Mouse (Mus musculus) neural tube, embryonic 15.5 days (tissue): ENCODE data around the gene Ccdc159. TPM values are rescaled to one million over a fixed set of nuclear protein-coding genes. Genes with fewer than 3 reads are reported as not detected.
A peak's percentile ranks its signal among the peaks of the same experiment; 100 is the strongest.

ENCODE experiments used
- ATAC-seq: fragments of 200-750 bp; cut with Nextera tagmentation; 2 replicates; pipeline ENCODE4 v1.8.0; 2017; ENCODE audit warnings: mild to moderate bottlenecking, moderate TSS enrichment, moderate library complexity; ENCODE audit not compliant: low FRiP score
- H3K27ac ChIP-seq: fragments of 300-500 bp; sonication (generic); replicated peaks from 2 replicates; pipeline ENCODE4 v1.5.1; 2015; ENCODE audit warnings: mild to moderate bottlenecking, inconsistent platforms
- H3K27me3 ChIP-seq: fragments of 300-500 bp; sonication (generic); replicated peaks from 2 replicates; pipeline ENCODE4 v1.6.1; 2015; ENCODE audit warnings: inconsistent platforms
- H3K36me3 ChIP-seq: fragments of 300-500 bp; sonication (generic); 2 replicates; pipeline ENCODE4 v1.6.1; 2015; ENCODE audit warnings: inconsistent platforms
- H3K4me1 ChIP-seq: fragments of 300-500 bp; sonication (generic); 2 replicates; pipeline ENCODE4 v1.6.1; 2015; ENCODE audit warnings: inconsistent platforms
- H3K4me2 ChIP-seq: fragments of 300-500 bp; sonication (generic); 2 replicates; pipeline ENCODE4 v1.6.1; 2015; ENCODE audit warnings: inconsistent platforms, mild to moderate bottlenecking, moderate library complexity
- H3K4me3 ChIP-seq: fragments of 300-500 bp; sonication (generic); replicated peaks from 2 replicates; pipeline ENCODE4 v1.5.1; 2015; ENCODE audit warnings: mild to moderate bottlenecking, inconsistent platforms
- H3K9ac ChIP-seq: fragments of 300-500 bp; sonication (generic); replicated peaks from 2 replicates; pipeline ENCODE4 v1.6.1; 2015; ENCODE audit warnings: mild to moderate bottlenecking, inconsistent platforms
- H3K9me3 ChIP-seq: fragments of 300-500 bp; sonication (generic); replicated peaks from 2 replicates; pipeline ENCODE4 v1.6.1; 2016; ENCODE audit warnings: inconsistent platforms
- WGBS: fragments of 180-500 bp; shearing (Covaris S2); methylation state at CpG from one replicate; pipeline ENCODE4 v1.1.7; 2015; ENCODE audit warnings: mixed read lengths; 5-methylcytosine and 5-hydroxymethylcytosine counted together
- polyA plus RNA-seq: library from polyadenylated mRNA; unstranded; fragments of >200 nt; fragmentation: Nextera tagmentation; extraction: Ambion mirVana; gene quantifications from 2 replicates; pipeline ENCODE4 v1.2.1, GENCODE M21; 2015

Gene Ccdc159
- polyA plus RNA-seq, result 8.9 and 10.0 TPM in 2 replicates

DNA sequence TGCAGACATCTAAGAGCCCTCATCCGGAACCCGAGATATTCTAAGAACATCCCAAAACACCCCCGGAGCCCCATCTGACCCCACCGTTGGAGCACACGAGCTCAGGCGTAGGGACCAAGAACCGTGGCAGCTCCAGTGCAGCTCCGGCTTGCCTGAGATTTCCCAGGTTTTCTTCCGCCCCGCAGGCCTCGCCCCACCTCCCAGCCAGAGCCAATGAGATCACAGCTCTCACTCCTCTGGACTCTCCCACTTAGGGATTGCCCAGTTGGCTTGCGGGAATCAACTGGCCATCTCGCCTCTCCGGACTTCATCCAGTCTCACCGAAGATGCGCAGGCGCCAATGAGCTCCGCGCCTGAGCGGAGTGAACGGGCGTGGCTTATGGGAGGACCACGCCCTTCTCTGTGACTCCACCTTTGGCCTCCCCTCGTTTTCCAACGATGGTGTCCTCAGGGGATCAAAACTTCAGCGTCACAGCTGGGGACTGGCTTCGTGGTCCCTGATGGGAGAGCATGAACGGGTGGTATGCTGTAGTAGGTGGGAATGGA, at the start of gene Ccdc159, which contains the start of gene Tmem205:
Gene Ccdc159 (plus strand): TSS at position 264 of the 546 bp plus-strand sequence.
Gene Tmem205 (minus strand): TSS at position 349 of the 546 bp plus-strand sequence.
- peak within 1 kb of the TSS; percentile 71 for H3K9ac ChIP-seq
- H3K36me3 ChIP-seq, result no peaks in the 10 kb centered on the region
- under 1% methylated on average over 28 of the region's 28 CpGs for WGBS
- peak; percentile 96 for ATAC-seq
- no peaks in the 10 kb centered on the region for H3K9me3 ChIP-seq
- H3K4me1 ChIP-seq, result peaks cover 18% of the 10 kb centered on the region
- H3K4me3 ChIP-seq, result peak within 1 kb of the TSS; percentile 52
- peak within 1 kb of the TSS; percentile 80 for H3K27ac ChIP-seq
- H3K4me2 ChIP-seq, result peak within 1 kb of the TSS; percentile 59
- H3K27me3 ChIP-seq, result no peaks in the 10 kb centered on the region

DNA sequence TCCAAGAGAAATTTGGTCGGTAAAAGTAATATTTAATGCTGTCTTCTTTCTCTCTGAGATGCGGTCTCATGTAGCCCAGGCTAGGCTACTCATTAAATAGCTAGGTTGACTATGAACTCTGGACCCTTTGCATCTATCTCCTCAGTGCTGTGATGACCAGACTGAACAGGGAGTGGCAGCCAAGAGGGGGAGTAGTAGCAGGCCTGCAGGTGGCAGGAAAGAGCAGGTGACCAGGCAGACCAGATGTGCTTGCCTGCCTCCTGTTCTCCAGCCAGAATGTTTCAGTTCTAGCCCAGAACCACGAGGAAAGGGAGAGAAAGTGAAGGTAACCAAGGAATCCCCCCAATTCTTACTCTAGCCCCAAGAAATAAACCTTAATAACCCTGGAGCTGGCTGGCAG, 38.0 kb upstream of the Ccdc159 start:
- 0 out of 2 replicates have a peak, but pooled peaks cover 3% of the 10 kb centered on the region for H3K27me3 ChIP-seq
- 56% methylated on average over 3 of the region's 3 CpGs for WGBS
- no peak for ATAC-seq

DNA sequence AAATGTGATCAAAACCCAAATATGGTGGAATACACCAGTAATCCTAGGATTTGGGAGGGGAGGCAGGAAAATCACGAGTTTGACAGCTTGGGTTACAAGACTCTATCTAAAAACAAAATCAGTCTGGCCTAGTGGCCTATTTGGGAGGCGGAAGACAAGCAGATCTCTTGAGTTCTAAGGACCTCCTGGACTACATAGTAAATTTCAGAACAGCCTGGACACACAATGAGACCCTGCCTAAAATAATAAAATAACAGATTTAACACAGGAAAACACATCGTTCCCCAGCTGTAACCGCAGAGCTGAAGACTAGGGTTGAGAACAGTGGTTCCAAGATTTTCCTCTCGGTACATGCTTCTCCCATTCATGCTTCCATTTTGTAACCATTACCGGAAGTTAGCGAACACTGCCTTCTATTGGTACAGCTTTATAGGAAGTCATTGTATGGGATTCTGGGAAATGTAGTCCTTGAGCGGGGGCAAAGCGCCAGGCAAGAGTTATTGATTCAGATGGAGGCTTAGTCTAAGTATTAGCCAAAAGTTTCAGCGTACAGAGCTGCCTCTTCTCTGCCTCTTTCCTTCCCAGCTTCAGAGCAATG, 25.9 kb upstream of the Ccdc159 start:
- Histone ChIP-seq H3K27ac (peak overlapping the region; percentile 74), H3K9ac (peak overlapping the region; percentile 28; the same call in 1 of the 2 replicates)

More for the DNA sequence above, 38.0 kb upstream of the Ccdc159 start:
- H3K4me3 ChIP-seq, result no peak overlapping the region
- no peak overlapping the region for H3K27ac ChIP-seq
- no peaks in the 10 kb centered on the region for H3K36me3 ChIP-seq
- no peak overlapping the region for H3K4me2 ChIP-seq
- no peaks in the 10 kb centered on the region for H3K4me1 ChIP-seq
- no peak overlapping the region for H3K9ac ChIP-seq
- H3K9me3 ChIP-seq, result no peaks in the 10 kb centered on the region

DNA sequence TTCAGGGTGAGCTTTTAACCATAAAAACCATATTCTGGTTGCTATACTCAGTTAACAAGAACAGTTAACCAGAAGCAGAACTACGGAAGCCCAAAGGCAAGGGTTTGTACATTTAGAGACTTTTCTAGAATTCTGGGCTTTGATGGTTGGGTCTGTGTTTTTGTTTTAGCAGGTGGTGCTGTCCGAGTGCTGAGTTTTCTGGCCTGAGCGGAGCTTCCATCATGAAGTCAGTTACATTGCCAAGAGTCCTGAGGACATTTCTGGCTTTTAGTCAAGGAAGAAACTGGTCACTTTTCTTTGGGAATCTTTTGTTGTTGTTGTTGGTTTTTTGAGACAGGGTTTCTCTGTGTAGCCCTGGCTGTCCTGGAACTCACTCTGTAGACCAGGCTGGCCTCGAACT, 23.2 kb upstream of the Ccdc159 start:
- H3K4me3 ChIP-seq, result no peak overlapping the region
- no peak for ATAC-seq
- no peak overlapping the region for H3K9ac ChIP-seq
- no peaks in the 10 kb centered on the region for H3K36me3 ChIP-seq
- no peak overlapping the region for H3K27ac ChIP-seq
- H3K27me3 ChIP-seq, result peaks cover 18% of the 10 kb centered on the region
- H3K9me3 ChIP-seq, result no peaks in the 10 kb centered on the region
- H3K4me2 ChIP-seq, result no peak overlapping the region
- H3K4me1 ChIP-seq, result peaks cover 7% of the 10 kb centered on the region
- WGBS, result 90% methylated on average over 4 of the region's 4 CpGs

More for the DNA sequence above, 25.9 kb upstream of the Ccdc159 start:
- Histone ChIP-seq H3K27me3 (peaks cover 21% of the 10 kb centered on the region), H3K4me1 (peaks cover 7% of the 10 kb centered on the region), H3K9me3 (no peaks in the 10 kb centered on the region), H3K36me3 (no peaks in the 10 kb centered on the region), H3K4me3 (peak overlapping the region; percentile 45), H3K4me2 (peak overlapping the region; percentile 59)
- peak; percentile 83 for ATAC-seq
- 16% methylated on average over 10 of the region's 10 CpGs for WGBS

DNA sequence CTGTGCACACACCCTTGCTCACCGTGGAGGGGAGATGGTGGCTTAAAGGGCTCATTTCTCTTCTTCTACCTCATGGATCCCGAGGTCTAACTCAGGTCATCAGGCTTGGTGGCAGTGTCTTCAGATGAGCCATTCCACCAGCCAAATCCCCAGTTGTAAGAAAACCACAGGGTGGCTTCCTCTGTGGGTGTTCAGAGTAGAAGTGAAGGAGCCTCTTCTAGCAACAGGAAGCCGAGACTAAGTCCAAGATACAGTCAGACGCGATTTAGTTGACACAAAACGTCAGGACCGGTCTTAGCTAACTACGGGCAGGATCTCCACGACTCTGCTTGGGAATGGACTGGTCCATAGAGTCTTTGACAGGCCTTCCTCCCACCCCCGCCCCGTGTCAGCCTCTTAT, 19.1 kb upstream of the Ccdc159 start:
- Histone ChIP-seq H3K4me2 (no peak overlapping the region), H3K9ac (no peak overlapping the region), H3K4me3 (no peak overlapping the region), H3K36me3 (peaks cover 2% of the 10 kb centered on the region; the same call in 1 of the 2 replicates), H3K27me3 (peaks cover 10% of the 10 kb centered on the region), H3K27ac (no peak overlapping the region), H3K4me1 (no peaks in the 10 kb centered on the region), H3K9me3 (no peaks in the 10 kb centered on the region)
- 83% methylated on average over 11 of the region's 11 CpGs for WGBS
- ATAC-seq, result no peak

DNA sequence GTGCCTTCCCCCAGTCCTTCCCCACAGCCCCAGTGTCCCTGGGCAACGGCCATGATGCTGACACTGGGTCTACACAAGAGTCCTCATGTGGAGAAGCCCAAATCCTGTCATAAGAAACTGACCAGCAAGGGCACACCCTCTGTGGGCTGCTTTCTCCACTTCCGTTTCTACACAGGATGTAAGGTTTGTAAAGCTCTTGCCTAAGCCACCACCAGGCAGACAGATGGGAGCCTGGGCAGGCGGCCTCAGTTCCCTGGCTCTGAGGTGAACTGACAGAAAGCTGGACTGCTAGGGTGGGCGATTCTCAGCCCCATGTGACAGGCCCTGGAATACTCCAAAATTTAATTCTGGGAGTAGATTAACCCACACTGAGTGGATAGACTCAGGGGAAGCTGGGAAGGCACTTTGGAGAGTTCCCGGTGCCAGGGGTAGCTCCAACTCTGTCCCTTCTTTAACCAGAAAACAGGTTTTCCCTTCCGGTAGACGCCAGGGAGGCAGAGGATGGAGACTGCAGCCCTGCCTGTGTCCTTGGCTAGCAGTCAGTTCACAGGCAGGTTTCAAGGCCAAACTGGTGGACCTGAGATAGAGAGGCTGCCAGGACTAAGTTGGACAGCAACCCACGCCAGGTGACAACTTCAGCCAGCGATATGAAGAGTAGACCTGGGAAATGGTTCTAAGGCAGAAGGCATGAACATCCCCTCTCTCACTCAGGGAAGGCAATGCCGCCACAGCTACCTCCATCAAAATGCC, 17.6 kb upstream of the Ccdc159 start:
- ATAC-seq, result no peak
- Histone ChIP-seq H3K9ac (no peak overlapping the region), H3K4me2 (no peak overlapping the region), H3K9me3 (no peaks in the 10 kb centered on the region), H3K27ac (no peak overlapping the region), H3K4me3 (no peak overlapping the region), H3K36me3 (peaks cover 9% of the 10 kb centered on the region), H3K27me3 (0 out of 2 replicates have a peak, but pooled peaks cover 4% of the 10 kb centered on the region), H3K4me1 (no peaks in the 10 kb centered on the region)
- WGBS, result 82% methylated on average over 10 of the region's 10 CpGs

DNA sequence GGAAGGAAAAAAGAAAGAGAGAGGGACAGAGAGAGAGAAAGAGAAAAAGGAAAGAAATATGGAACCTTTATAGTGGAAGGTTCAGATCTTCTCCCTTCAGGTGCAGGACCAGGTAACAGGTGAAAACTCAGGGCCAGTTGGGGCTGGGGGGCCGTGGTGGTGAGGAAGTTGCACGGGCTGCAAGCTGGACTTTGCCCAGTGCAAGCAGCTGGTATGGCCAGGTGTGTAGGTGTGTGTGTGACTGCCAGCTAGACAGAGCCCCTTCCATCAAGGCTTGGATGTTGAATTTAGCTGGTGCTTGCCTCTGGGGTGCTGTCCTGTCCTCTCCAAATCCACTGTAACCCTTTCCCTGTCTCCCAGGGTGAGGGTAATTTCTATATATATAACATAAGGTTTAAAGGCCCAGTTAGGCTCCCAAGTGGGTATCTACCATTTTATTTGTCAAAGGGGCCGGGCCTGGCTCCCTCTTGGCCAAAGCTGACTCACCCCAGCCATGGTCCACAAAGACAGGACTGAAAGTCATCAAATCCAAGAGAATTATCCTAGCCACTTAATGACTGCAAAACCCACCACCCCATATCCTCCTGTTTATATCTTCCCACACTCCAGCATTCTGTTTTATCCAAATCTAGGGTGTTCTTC, 10.3 kb upstream of the Ccdc159 start:
- H3K27ac ChIP-seq, result peak overlapping the region; percentile 71
- 0 out of 2 replicates have a peak, but pooled peaks cover 3% of the 10 kb centered on the region for H3K27me3 ChIP-seq
- peak overlapping the region; percentile 87 for H3K4me2 ChIP-seq
- H3K36me3 ChIP-seq, result peaks cover 11% of the 10 kb centered on the region
- peak overlapping the region; percentile 65 for H3K9ac ChIP-seq
- no peaks in the 10 kb centered on the region for H3K9me3 ChIP-seq
- WGBS, result 68% methylated on average over 3 of the region's 3 CpGs
- ATAC-seq, result no peak
- peak overlapping the region; percentile 68 for H3K4me3 ChIP-seq
- peaks cover 15% of the 10 kb centered on the region for H3K4me1 ChIP-seq

DNA sequence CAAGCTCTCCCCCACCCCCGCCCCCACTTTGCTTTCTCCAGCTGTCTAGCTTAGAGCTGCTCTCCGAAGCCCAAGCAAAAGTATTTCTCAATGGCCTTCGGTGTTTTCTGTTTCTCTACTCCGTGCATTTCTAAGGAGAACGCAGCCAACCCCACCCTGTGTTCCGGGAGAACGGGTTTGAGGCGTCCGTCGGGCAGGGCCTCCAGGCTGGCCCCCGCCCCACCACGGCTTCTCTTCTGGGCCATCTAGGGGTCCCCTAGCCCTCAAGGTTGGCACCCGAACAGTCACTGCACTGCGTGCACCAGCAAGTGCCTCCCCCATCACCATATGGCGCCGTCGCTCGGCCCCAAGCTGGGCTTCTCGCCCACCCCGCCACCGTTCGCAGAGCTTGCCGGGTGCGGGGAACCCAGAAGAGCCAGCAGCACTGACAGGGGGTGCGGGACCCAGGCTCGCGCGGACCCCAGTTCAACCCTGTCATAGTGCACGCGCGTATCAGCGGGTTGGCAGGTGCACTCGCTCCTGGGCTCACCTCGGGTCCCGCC, 9.7 kb upstream of the Ccdc159 start:
- Histone ChIP-seq H3K4me2 (peak overlapping the region; percentile 87), H3K4me3 (peak overlapping the region; percentile 68), H3K27me3 (0 out of 2 replicates have a peak, but pooled peaks cover 3% of the 10 kb centered on the region), H3K36me3 (peaks cover 11% of the 10 kb centered on the region), H3K9me3 (no peaks in the 10 kb centered on the region), H3K9ac (peak overlapping the region; percentile 65), H3K27ac (peak overlapping the region; percentile 71), H3K4me1 (peaks cover 15% of the 10 kb centered on the region)
- WGBS, result 2% methylated on average over 35 of the region's 35 CpGs
- peak; percentile 79 for ATAC-seq

DNA sequence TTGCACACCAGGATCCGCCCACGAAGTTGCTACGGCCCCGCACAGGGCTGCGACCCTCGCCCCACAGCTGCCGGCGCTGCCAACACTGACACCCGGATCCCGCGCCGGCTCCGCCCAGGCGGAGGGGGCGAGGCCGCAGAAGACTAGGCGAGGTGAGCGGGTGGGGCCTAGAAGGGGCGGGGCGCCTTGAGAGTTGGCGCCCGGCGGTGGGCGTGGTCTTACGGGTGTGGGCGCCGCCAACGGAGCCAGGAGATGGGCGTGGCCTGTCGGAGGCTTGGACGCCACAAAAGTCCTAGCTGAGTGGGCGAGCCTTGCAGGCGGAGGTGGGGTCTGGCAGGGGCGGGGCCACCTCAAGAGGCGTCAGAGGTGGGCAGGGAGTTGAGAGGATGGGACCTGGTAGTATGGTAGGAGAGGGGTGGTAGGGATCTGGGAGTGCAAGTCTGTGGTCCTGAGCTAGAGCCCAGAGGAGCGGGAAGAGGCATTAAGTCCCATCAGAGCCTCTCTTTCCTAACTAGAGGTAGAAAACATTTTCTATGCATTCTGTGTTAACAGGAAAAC, 9.2 kb upstream of the Ccdc159 start, which contains the start of gene Rab3d:
Gene Rab3d (minus strand): TSS at position 158 of the 558 bp plus-strand sequence.
- Histone ChIP-seq H3K27me3 (0 out of 2 replicates have a peak, but pooled peaks cover 3% of the 10 kb centered on the region), H3K4me1 (peaks cover 15% of the 10 kb centered on the region), H3K9me3 (no peaks in the 10 kb centered on the region), H3K4me3 (peak within 1 kb of the TSS; percentile 68), H3K36me3 (peaks cover 11% of the 10 kb centered on the region), H3K27ac (peak within 1 kb of the TSS; percentile 71), H3K9ac (peak within 1 kb of the TSS; percentile 65), H3K4me2 (peak within 1 kb of the TSS; percentile 87)
- WGBS, result under 1% methylated on average over 36 of the region's 36 CpGs
- ATAC-seq, result peak; percentile 90

DNA sequence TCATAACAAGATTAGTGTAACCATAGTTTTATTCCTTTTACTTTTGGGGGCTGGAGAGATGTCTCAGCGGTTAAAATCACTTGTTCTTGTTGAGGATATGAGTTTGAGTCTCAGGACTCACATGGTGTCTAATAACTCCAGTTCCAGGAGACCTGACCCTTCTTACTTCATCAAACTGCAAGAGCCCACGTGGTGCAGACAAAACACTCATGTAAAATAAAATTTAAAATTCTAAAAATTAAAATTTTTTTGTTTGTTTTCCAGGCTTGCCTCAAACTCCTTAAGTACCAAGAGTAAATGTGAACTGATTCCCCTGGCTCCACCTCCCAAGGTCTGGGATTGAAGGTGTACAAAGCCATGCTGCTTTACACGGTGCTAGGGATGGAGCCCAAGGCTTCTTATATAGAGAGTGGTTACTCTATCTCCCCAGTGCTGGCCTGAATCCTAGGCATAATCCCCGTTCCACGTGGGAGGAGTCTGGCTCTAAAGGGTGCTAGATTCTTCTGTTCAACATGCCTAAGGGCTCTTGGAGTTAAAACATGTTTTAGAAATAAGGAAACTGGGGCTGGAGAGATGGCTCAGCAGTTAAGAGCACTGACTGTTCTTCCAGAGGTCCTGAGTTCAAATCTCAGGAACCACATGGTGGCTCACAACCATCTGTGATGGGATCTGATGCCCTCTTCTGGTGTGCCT, 8.4 kb upstream of the Ccdc159 start:
- H3K27me3 ChIP-seq, result 0 out of 2 replicates have a peak, but pooled peaks cover 3% of the 10 kb centered on the region
- no peak overlapping the region for H3K9ac ChIP-seq
- peak overlapping the region; percentile 87 for H3K4me2 ChIP-seq
- peak overlapping the region; percentile 68 for H3K4me3 ChIP-seq
- H3K9me3 ChIP-seq, result no peaks in the 10 kb centered on the region
- peaks cover 11% of the 10 kb centered on the region for H3K36me3 ChIP-seq
- H3K4me1 ChIP-seq, result peaks cover 15% of the 10 kb centered on the region
- H3K27ac ChIP-seq, result no peak overlapping the region
- 23% methylated on average over 5 of the region's 5 CpGs for WGBS
- ATAC-seq, result no peak
